Mouse (Mus musculus) myocyte (in vitro differentiated cells): ENCODE results near the gene Cox14. TPM values are rescaled to one million over a fixed set of nuclear protein-coding genes. Genes with fewer than 3 reads are reported as not detected.
A peak's percentile ranks its signal among the peaks of the same experiment; 100 is the strongest.
"Not testable (repeated sequence)": the region's sequence is repeated elsewhere in the genome, so short reads cannot be mapped to it uniquely, and the experiment has no call there.

Experiments
- H3K27me3 ChIP-seq: one replicate; pipeline ENCODE4 v1.6.1; 2011; ENCODE audit not compliant: control insufficient read depth, insufficient read depth, insufficient read length
- H3K36me3 ChIP-seq: one replicate; pipeline ENCODE4 v1.6.1; 2011; ENCODE audit not compliant: control insufficient read depth, insufficient read depth
- H3K4me2 ChIP-seq: one replicate; pipeline ENCODE4 v1.6.1; 2011; ENCODE audit warnings: low read depth, control low read depth
- H3K4me3 ChIP-seq: one replicate; pipeline ENCODE4 v1.5.1; 2011; ENCODE audit warnings: mild to moderate bottlenecking, control low read depth, moderate library complexity
- H3K79me2 ChIP-seq: one replicate; pipeline ENCODE4 v1.6.1; 2011; ENCODE audit not compliant: control insufficient read depth, insufficient read depth
- H3ac ChIP-seq: one replicate; pipeline ENCODE4 v1.6.1; 2011; ENCODE audit not compliant: control insufficient read depth, insufficient read length
- CEBPB ChIP-seq: IDR thresholded peaks from 2 replicates; pipeline ENCODE4 v1.6.1; 2011; ENCODE audit warnings: mild to moderate bottlenecking, moderate library complexity; ENCODE audit not compliant: poor library complexity, insufficient read depth, severe bottlenecking
- E2F4 ChIP-seq: IDR thresholded peaks from one replicate; pipeline ENCODE4 v1.6.1; 2011; ENCODE audit warnings: mild to moderate bottlenecking, control low read depth, moderate library complexity; ENCODE audit not compliant: insufficient read depth
- MAX ChIP-seq: IDR thresholded peaks from one replicate; pipeline ENCODE4 v1.6.1; 2011; ENCODE audit warnings: low read depth, mild to moderate bottlenecking, control low read depth
- MYOD1 ChIP-seq, 3 experiments: IDR thresholded peaks; one replicate each; pipeline ENCODE4 v1.6.1; 2011; ENCODE audit warnings: control low read depth in 2 of 3, low read depth in 2 of 3, mild to moderate bottlenecking in 2 of 3, moderate library complexity in 1 of 3; ENCODE audit not compliant: insufficient read length in 2 of 3, control insufficient read depth in 1 of 3
- MYOG ChIP-seq, 3 experiments: IDR thresholded peaks; one replicate each; pipeline ENCODE4 v1.6.1; 2011; ENCODE audit warnings: control low read depth in 2 of 3, low read depth in 2 of 3, mild to moderate bottlenecking in 2 of 3; ENCODE audit not compliant: insufficient read length in 2 of 3, control insufficient read depth in 1 of 3, insufficient read depth in 1 of 3
- POLR2A ChIP-seq: IDR thresholded peaks from one replicate; pipeline ENCODE4 v1.6.1; 2011; ENCODE audit warnings: low read depth, mild to moderate bottlenecking, control low read depth, moderate library complexity; ENCODE audit not compliant: insufficient read length
- POLR2AphosphoS2 ChIP-seq: IDR thresholded peaks from one replicate; pipeline ENCODE4 v1.6.1; 2011; ENCODE audit warnings: low read depth, control low read depth; ENCODE audit not compliant: insufficient read length
- REST ChIP-seq: IDR thresholded peaks from one replicate; pipeline ENCODE4 v1.6.1; 2011; ENCODE audit warnings: mild to moderate bottlenecking, control low read depth, moderate library complexity; ENCODE audit not compliant: insufficient read depth, insufficient read length
- SRF ChIP-seq: IDR thresholded peaks from one replicate; pipeline ENCODE4 v1.6.1; 2011; ENCODE audit warnings: low read depth; ENCODE audit not compliant: control insufficient read depth, insufficient read length
- TCF12 ChIP-seq: IDR thresholded peaks from one replicate; pipeline ENCODE4 v1.6.1; 2011; ENCODE audit warnings: mild to moderate bottlenecking, control low read depth; ENCODE audit not compliant: poor library complexity, insufficient read depth, severe bottlenecking
- TCF3 ChIP-seq: IDR thresholded peaks from one replicate; pipeline ENCODE4 v1.6.1; 2011; ENCODE audit warnings: low read depth, control low read depth; ENCODE audit not compliant: insufficient read length
- USF1 ChIP-seq: IDR thresholded peaks from one replicate; pipeline ENCODE4 v1.6.1; 2011; ENCODE audit warnings: low read depth, mild to moderate bottlenecking, control low read depth, moderate library complexity
- polyA plus RNA-seq: library from polyadenylated mRNA; unstranded; fragments of >200 nt; fragmentation: generic; extraction: Trizol; gene quantifications from one replicate; pipeline ENCODE4 v1.2.1, GENCODE M21; 2012; ENCODE audit warnings: missing spikeins

Gene Cox14
- polyA plus RNA-seq, 1 experiment: 410 TPM

DNA sequence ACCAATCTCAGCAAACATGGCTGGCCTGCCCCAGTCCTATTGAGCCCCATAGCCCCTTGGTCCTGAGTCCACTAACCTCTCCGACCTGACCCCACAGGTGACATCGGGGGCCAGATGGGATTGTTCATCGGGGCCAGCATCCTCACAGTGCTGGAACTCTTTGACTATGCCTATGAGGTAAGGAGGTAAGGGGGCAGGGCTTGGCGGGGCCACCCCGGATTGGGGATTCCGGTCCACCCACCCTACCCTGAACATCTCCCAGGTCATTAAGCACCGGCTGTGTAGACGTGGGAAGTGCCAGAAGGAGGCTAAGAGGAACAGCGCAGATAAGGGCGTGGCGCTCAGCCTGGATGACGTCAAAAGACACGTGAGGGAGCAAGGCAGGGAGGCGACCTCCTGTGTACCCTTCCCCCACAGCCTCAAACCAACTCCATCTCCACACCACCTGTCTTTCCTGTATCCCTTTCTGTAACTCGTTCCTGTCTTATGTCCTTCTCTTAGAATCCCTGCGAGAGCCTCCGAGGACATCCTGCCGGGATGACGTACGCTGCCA lies 26.8 kb upstream of the Cox14 start:
- Histone ChIP-seq H3K36me3 (no peaks in the 10 kb centered on the region), H3K4me3 (no peak overlapping the region), H3K27me3 (peaks cover 39% of the 10 kb centered on the region), H3ac (no peak overlapping the region), H3K79me2 (peaks cover 21% of the 10 kb centered on the region), H3K4me2 (no peak overlapping the region)
- no peak for TF ChIP-seq REST
- TF ChIP-seq SRF: no peak
- TF ChIP-seq MAX: no peak
- peak; percentile 16 for TF ChIP-seq USF1

- H3ac ChIP-seq: no peak overlapping the region
- TF ChIP-seq CEBPB: no peak
- TF ChIP-seq TCF12: no peak
- TF ChIP-seq POLR2A: no peak
- no peak for TF ChIP-seq E2F4
- TF ChIP-seq SRF: no peak
- TF ChIP-seq MYOG (IDR thresholded peaks at IDR 0.05; ENCODE audit: control insufficient read depth in 1 of 3, insufficient read depth in 1 of 3, insufficient read length in 2 of 3, low read depth in 2 of 3): no peak
- TF ChIP-seq USF1: no peak
- no peak for TF ChIP-seq MAX
- TF ChIP-seq REST: no peak
- no peak for TF ChIP-seq MYOD1 (IDR thresholded peaks at IDR 0.05; ENCODE audit: control insufficient read depth in 1 of 3, insufficient read length in 2 of 3, low read depth in 2 of 3)
- no peak overlapping the region for H3K4me3 ChIP-seq
- H3K36me3 ChIP-seq: no peaks in the 10 kb centered on the region
- H3K79me2 ChIP-seq: peaks cover 22% of the 10 kb centered on the region
- no peak overlapping the region for H3K4me2 ChIP-seq
- peaks cover 28% of the 10 kb centered on the region for H3K27me3 ChIP-seq
Observed at GRCm38 (mm10) chr15:99699715-99700114, 25.7 kb upstream of the Cox14 start.

DNA sequence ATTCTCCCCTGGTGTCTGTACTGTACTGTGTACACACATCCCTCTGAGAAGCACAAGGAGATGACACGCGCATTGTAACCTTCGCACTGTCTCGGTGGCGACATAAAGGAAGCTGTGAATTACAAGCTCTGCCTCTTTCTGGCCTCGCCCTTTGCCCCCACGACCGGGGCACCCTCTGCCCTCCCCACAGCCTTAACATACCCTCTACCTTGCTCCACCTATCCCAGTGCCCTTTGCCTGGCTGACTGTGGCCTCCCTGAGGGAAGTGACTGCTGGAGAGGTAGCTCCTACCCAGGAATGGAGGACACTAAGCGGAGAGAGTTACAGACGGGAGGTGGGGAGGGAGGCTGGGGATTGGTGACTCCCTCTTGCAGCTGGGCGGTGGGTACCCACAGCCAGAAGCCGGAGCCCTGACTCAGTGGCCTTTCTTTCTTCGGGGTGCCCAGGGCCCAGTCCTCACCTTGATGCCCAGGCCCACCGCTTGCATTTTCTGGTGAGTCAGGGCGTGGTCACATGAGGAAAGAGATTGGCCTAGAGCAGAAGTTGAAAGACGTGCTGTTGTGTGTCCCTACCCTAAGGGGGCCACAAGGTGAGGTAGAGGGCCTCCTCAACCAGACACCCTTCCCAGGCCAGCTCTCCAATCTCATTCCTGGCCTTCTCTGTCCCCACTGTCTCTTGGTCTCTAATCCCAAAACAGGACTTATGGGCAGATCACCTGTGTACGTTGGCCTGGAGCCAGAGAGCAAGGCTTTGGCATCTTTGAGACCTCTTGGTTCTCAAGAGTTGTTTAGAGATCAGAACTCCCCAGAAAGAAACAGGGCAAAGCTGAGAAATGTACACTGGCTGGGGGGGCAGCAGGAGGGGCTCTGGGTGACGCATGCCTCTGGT lies 25.0 kb upstream of the Cox14 start:
- TF ChIP-seq E2F4 (no peak), REST (no peak), POLR2A (no peak), MYOG (IDR thresholded peaks at IDR 0.05; ENCODE audit: control insufficient read depth in 1 of 3, insufficient read depth in 1 of 3, insufficient read length in 2 of 3, low read depth in 2 of 3) (no peak), SRF (no peak), USF1 (no peak), MAX (no peak), TCF3 (no peak), POLR2AphosphoS2 (no peak), MYOD1 (IDR thresholded peaks at IDR 0.05; ENCODE audit: control insufficient read depth in 1 of 3, insufficient read length in 2 of 3, low read depth in 2 of 3) (no peak), TCF12 (no peak), CEBPB (no peak)
- no peaks in the 10 kb centered on the region for H3K36me3 ChIP-seq
- no peak overlapping the region for H3K4me3 ChIP-seq
- H3K4me2 ChIP-seq: no peak overlapping the region
- peaks cover 22% of the 10 kb centered on the region for H3K79me2 ChIP-seq
- H3K27me3 ChIP-seq: peaks cover 20% of the 10 kb centered on the region
- H3ac ChIP-seq: no peak overlapping the region

DNA sequence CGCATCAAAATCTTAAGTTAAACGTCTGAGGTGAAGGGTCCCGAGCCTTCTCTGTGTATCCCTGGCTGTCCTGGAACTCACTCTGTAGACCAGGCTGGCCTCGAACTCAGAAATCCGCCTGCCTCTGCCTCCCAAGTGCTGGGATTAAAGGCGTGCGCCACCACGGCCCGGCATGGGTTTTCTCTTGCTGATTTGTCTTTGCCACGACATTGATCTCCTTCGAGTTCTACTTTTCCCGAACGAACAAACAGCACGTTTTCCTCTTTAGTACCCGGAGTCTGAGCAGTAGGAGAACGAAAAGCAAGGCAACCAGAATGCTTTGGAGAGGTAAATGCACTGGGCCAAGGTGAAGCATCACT lies 23.8 kb upstream of the Cox14 start:
- Histone ChIP-seq H3ac (peak overlapping the region; percentile 30), H3K79me2 (peaks cover 22% of the 10 kb centered on the region), H3K4me2 (peak overlapping the region; percentile 73), H3K4me3 (peak overlapping the region; percentile 53)
- not testable (repeated sequence) for H3K36me3 ChIP-seq, H3K27me3 ChIP-seq

GRCm38 (mm10) chr15:99701999-99702900 lies 23.2 kb upstream of the Cox14 start, which contains the start of gene Smarcd1:
Smarcd1 (plus strand) TSS chr15:99702129.
- H3K4me2 ChIP-seq: peak within 1 kb of the TSS; percentile 100
- peaks cover 2% of the 10 kb centered on the region for H3K27me3 ChIP-seq
- H3K4me3 ChIP-seq: peak within 1 kb of the TSS; percentile 53
- peak within 1 kb of the TSS; percentile 30 for H3ac ChIP-seq
- peaks cover 22% of the 10 kb centered on the region for H3K79me2 ChIP-seq
- peaks cover 12% of the 10 kb centered on the region for H3K36me3 ChIP-seq
- no peak for TF ChIP-seq TCF12
- TF ChIP-seq MYOG (IDR thresholded peaks at IDR 0.05; ENCODE audit: control insufficient read depth in 1 of 3, insufficient read depth in 1 of 3, insufficient read length in 2 of 3, low read depth in 2 of 3): peak in 2 of 3 experiments; percentile 28 to 49
- peak; percentile 58 for TF ChIP-seq POLR2A
- TF ChIP-seq POLR2AphosphoS2: peak; percentile 35
- peak; percentile 74 for TF ChIP-seq SRF
- no peak for TF ChIP-seq TCF3
- TF ChIP-seq MYOD1 (IDR thresholded peaks at IDR 0.05; ENCODE audit: control insufficient read depth in 1 of 3, insufficient read length in 2 of 3, low read depth in 2 of 3): peak in 1 of 3 experiments; percentile 1
